Mouse (Mus musculus): ENCODE measurements around the gene Acaca.
"Not testable (repeated sequence)": the region's sequence is repeated elsewhere in the genome, so short reads cannot be mapped to it uniquely, and the experiment has no call there.

Acaca gene

GRCm38 (mm10) chr11:84327086-84327485 is 197.6 kb downstream of the Acaca start:
- CTCF ChIA-PET = no interaction called here

- CTCF ChIA-PET = interaction anchor here (1.1 kb wide), 1 partner anchor 12 kb away, joined by 4 read pairs; no protein-coding TSS in a partner anchor
Observed at GRCm38 (mm10) chr11:84332384-84332783, 202.9 kb downstream of the Acaca start.

GRCm38 (mm10) chr11:84332860-84333259 is 203.4 kb downstream of the Acaca start:
- CTCF ChIA-PET = interaction anchor here (1.1 kb wide), 1 partner anchor 12 kb away, joined by 4 read pairs; no protein-coding TSS in a partner anchor

DNA sequence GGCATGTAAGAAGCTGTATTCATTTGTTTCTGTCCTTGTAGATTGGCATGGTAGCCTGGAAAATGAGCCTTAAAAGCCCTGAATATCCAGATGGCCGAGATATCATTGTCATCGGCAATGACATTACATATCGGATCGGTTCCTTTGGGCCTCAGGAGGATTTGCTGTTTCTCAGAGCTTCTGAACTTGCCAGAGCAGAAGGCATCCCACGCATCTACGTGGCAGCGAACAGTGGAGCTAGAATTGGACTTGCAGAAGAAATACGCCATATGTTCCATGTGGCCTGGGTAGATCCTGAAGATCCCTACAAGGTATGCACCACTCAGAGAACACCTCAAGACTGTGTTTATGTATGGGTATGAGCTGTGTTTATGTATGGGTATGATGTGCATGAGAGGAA is 208.8 kb downstream of the Acaca start:
- CTCF ChIA-PET = not testable (repeated sequence)

GRCm38 (mm10) chr11:84340630-84341029 is 211.2 kb downstream of the Acaca start:
- CTCF ChIA-PET = no interaction called here

- CTCF ChIA-PET = interaction anchor here (0.6 to 1.1 kb wide), 2 partner anchors 12 to 123 kb away, joined by 4 to 7 read pairs; no protein-coding TSS in a partner anchor
Observed at GRCm38 (mm10) chr11:84344522-84345236, 215.2 kb downstream of the Acaca start.

DNA sequence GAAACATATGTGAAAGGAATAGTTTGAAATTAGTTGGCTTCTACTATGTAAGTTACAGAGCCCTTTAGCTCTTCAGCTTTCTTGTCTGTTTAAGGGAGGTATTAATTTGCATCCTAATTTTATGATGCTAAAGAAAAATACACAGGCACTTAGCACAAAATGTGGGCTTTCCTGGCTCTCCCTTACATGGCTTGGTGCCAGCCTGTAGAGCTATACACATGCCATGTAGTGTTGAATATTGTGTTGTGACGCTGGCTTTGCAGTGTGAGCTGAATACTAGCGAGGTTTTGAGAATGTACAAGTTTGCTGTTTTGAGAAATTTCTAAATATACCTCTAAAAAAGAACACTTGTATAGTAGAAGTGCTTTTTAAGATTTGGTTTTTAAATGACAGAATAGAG is 218.3 kb downstream of the Acaca start:
- CTCF ChIA-PET = no interaction called here

DNA sequence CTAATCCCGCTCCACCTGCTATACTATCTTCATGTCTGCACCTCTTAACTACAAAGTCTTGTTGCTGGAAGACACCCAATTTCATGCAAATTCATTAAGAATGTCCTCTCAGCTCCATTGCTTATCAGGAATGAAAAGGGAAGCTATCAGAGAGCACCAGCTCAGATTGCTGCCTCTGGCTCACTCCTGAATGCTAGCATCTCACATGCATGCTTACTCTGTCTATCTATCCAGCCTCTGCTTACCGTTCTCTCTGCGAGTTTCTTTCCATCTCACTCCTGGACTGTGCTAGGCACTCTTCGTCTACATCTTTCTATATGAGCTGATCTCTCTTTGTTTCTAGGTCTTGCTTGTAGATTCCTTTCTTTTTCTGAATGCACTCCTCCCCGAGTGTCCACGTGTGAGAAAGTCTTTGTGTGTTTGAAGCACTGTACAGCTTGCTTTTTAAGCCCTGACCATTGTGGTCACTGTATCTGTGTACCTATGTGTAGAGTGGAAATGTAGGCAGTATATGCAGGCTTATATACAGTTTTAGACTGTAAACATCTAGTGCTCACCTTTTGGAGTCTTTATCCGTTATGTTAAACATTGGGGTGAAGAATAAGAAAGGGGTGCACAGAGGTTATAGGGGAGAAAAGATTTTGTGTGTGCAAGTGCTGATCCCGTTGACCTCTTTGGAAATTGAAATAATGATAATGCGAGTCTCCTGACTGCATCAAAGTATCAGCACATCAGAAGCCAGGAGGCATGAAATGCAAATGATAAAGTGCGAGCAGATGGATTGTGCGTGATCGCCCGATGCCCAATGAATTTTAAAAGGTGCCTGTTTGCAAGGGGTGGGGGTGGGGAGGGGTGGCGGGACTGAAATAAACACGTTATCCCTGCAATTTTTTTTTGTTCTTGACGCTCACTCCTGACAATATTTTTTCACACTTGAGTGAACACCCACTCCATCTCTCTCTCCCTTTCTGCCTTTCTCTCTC is 219.7 kb downstream of the Acaca start:
- CTCF ChIA-PET = interaction anchor here (0.7 kb wide), 1 partner anchor 82 kb away, joined by 3 read pairs; no protein-coding TSS in a partner anchor

DNA sequence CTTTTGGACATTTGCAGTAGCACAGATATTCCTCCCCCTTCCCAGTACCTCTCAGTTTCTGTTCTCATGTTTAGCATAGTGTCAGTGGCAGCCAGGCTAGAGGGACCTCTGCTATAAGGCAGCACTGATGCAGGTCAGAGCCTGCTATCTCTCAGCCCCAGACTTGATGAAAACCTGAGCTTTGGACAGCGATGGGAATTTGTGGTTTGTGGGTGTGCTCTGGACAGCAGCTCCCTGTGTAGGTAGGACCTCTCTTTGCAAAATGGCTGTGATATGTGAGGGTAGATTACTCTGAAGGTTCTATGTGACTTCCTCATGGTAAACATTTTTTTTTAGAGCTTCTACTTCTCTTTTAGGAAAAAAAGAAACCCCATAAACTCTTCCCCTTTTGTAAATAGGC is 221.7 kb downstream of the Acaca start:
- CTCF ChIA-PET = interaction anchor here (0.7 kb wide), 1 partner anchor 9 kb away, joined by 4 read pairs; no protein-coding TSS in a partner anchor

- CTCF ChIA-PET = interaction anchor here (0.6 kb wide), 1 partner anchor 24 kb away, joined by 3 read pairs; no protein-coding TSS in a partner anchor
Observed at GRCm38 (mm10) chr11:84353058-84353726, 223.7 kb downstream of the Acaca start.

GRCm38 (mm10) chr11:84357304-84357703 is 227.8 kb downstream of the Acaca start:
- CTCF ChIA-PET = no interaction called here

DNA sequence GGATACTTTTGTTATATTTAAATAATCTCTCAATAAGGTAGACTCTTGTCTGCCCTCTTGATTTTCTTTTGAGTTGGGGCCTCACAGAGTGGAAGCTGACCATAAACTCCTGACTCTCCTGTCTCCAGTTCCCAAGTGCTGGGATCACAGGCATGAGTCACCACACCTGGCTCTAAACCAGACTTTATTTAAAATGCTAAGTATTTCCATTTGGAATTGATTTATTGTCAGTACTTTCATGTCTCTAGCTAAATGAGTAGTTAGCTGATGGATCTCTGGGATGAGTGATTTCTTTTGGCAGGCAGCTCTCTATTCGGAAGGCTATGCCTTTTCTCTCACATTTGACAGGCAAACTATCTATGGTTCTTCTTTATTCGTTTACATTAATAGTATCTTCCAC is 228.3 kb downstream of the Acaca start:
- CTCF ChIA-PET = no interaction called here

- CTCF ChIA-PET = no interaction called here
Observed at GRCm38 (mm10) chr11:84361551-84361950, 232.1 kb downstream of the Acaca start.

DNA sequence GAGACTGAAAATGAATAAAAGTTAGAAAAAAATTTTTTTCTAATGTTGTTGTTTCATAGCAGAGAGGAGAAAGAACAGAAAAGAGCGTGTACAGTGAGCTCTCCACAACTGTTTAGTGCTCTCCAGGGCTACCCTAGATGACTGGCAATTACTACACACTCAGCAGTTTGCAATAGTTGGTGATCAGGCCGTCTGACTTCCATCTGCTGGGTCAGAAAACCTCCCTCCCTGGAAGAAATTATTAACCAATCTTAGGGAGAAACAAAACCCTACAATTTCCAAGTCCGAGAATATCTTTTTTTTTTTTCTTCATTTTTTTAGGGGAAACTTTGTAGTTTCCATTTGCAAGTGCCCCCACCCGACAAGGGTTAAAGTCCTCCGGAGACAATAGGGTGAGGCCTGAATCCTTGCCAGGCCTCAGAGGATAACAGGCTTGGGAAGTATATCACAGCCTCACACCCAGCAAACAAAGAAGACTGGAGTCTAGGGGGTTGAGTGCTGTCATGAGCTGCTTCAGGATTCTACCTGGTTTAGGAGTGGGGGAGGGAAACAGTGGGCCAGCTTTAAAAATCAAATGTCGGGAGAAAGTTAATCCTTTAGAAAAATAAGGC is 233.3 kb downstream of the Acaca start:
- CTCF ChIA-PET = no interaction called here

GRCm38 (mm10) chr11:84365313-84365712 is 235.8 kb downstream of the Acaca start:
- CTCF ChIA-PET = no interaction called here

DNA sequence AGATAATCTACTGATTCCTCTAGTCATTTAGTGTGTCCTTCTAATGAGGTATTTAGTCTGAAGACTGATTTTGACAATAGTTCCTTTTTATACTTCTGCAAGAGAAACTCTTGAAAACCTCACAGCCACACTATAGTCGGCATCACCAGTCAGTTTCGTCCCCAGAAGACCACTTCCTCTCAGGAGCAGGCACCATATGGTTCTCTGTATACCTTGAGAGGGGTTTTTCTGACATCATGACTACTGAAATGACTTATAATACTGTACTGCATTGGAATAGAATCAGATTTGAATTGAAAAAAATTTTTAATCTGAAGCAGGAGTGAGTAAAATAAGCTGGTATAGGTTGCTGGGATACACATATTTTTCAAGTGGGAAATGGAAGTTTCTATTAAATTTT is 239.4 kb downstream of the Acaca start:
- CTCF ChIA-PET = no interaction called here

- CTCF ChIA-PET = no interaction called here
Observed at GRCm38 (mm10) chr11:84373122-84373521, 243.7 kb downstream of the Acaca start.

DNA sequence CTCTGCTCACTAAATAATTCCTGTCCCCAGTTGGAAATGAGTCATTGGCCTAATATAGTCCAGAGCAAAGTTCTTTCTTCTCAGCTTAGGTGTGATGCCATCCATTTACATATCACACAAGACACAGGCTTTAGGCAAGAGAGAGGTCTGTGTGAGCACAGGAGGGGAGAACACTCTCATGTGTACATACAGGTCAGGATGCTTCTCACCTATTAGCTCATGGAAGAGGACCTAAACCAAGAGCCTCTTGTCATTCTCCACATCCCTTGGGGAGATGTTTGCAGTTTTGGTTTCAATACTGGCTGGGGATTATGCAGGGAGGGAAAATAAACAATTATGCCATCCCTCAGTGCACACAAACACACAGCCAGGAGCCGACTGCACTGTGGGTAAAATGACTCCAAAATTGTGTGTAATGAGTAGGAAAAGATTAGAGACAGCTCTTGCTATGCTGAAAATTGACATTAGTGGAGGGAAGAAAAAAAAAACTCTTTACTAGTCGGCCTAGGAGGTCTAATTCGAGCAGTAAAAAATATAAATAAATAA is 246.6 kb downstream of the Acaca start:
- CTCF ChIA-PET = interaction anchor here (1.2 kb wide), 1 partner anchor 23 kb away, joined by 3 read pairs; no protein-coding TSS in a partner anchor

DNA sequence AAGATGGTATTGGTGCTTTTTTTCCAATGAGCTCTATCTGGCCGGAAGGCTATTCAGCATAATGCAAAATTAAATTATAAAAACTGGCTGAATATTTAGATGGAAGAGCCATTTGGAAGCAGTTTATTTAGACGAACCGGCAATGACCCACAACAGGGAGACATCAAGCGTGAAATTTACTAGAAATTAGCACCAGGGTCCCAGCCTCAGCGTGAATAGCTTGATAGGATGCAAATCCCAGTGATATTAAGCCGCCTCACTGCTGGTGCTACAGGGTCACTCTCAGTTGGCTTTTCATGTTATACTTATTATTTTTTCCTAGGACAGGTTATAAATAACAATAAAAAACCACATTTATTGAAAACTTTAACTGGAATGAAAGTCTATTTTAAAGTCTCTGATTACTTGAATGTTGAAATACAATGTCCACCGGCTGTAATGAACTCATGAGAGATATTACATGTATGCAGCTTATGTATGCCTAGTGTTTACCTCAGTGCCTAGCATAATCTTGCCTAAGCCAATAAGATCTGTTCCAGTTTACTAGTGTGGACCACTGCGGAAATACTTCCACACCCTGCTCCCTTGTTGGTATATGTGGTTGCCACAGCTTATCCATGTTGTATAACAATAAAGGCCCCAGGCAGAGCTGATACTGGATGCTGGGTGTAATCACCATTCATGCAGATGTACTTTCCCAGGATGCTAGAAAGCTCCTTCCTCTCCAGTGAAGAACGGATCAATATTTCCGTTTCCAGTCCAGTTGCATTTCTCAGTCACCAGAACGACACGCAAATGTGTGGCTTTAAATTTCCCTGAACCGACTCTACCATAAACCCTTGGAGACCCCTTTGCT is 247.3 kb downstream of the Acaca start:
- CTCF ChIA-PET = interaction anchor here (1.2 kb wide), 1 partner anchor 24 kb away, joined by 3 read pairs; no protein-coding TSS in a partner anchor

- CTCF ChIA-PET = no interaction called here
Observed at GRCm38 (mm10) chr11:84382450-84382849, 253.0 kb downstream of the Acaca start.

All from spleen, embryonic (tissue).